Mouse (Mus musculus) erythroblast, embryonic 14.5 days (primary cell): ENCODE results near the gene Smad3. TPM values are rescaled to one million over a fixed set of nuclear protein-coding genes. Genes with fewer than 3 reads are reported as not detected.

Experiments used
- H3K27me3 ChIP-seq: 2 replicates; pipeline ENCODE4 v1.6.1; 2012; ENCODE audit warnings: inconsistent platforms; ENCODE audit not compliant: control insufficient read depth
- H3K36me3 ChIP-seq: 2 replicates; pipeline ENCODE4 v1.6.1; 2012; ENCODE audit warnings: mild to moderate bottlenecking, inconsistent platforms; ENCODE audit not compliant: control insufficient read depth
- H3K4me1 ChIP-seq: 2 replicates; pipeline ENCODE4 v1.6.1; 2012; ENCODE audit warnings: inconsistent platforms; ENCODE audit not compliant: control insufficient read depth
- H3K4me3 ChIP-seq: replicated peaks from 2 replicates; pipeline ENCODE3; 2012; ENCODE audit warnings: moderate library complexity, mild to moderate bottlenecking, inconsistent platforms
- H3K9me3 ChIP-seq: 2 replicates; pipeline ENCODE4 v1.6.1; 2012; ENCODE audit warnings: low read length, inconsistent platforms, mixed read lengths; ENCODE audit not compliant: control insufficient read depth
- GATA1 ChIP-seq: IDR thresholded peaks from 2 replicates; pipeline ENCODE4 v1.6.1; 2012; ENCODE audit warnings: low read length, inconsistent platforms, mixed read lengths
- TAL1 ChIP-seq: IDR thresholded peaks from 3 replicates; pipeline ENCODE4 v1.6.1; 2012; ENCODE audit warnings: low read length, inconsistent platforms, mixed read lengths
- polyA plus RNA-seq: library from polyadenylated mRNA; stranded (reverse); fragments of >175 nt; gene quantifications from 2 replicates; pipeline ENCODE4 v1.2.3, GENCODE M21; 2012

Smad3 gene
- polyA plus RNA-seq, 1 experiment, result 0.06 TPM

- no peak for TF ChIP-seq GATA1
- Histone ChIP-seq H3K27me3 (no peaks in the 10 kb centered on the region), H3K4me3 (no peak overlapping the region), H3K36me3 (peaks cover 78% of the 10 kb centered on the region), H3K9me3 (no peaks in the 10 kb centered on the region), H3K4me1 (no peaks in the 10 kb centered on the region)
These were observed 109.3 kb downstream of the Smad3 start for GRCm38 (mm10) chr9:63648520-63648918.

GRCm38 (mm10) chr9:63647581-63648519 is 109.9 kb downstream of the Smad3 start:
- H3K36me3 ChIP-seq, result peaks cover 79% of the 10 kb centered on the region
- no peak for TF ChIP-seq TAL1
- TF ChIP-seq GATA1, result no peak

DNA sequence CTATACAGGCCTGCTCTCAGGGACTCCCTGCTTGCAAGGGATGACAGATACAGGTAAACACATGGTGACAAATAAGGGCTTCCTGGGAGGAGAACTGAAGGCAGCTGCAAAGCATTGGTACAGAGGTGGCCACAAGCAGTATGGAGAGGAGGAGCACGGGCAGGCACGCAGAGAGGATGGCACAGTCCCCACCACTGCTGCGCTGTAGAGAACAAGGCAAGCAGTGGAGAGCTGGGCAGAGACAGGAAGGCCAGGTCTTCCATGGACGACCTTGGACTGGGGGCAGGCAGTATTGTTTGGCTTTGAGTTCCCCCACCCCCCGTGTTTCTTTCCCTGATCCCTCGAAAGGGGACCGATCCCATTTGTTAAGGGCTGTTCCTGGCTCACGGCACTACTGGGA is 112.7 kb downstream of the Smad3 start:
- H3K36me3 ChIP-seq, result peaks cover 79% of the 10 kb centered on the region
- H3K27me3 ChIP-seq, result no peaks in the 10 kb centered on the region
- H3K9me3 ChIP-seq, result no peaks in the 10 kb centered on the region
- no peaks in the 10 kb centered on the region for H3K4me1 ChIP-seq
- no peak for TF ChIP-seq TAL1
- no peak overlapping the region for H3K4me3 ChIP-seq

More at GRCm38 (mm10) chr9:63647581-63648519, 109.9 kb downstream of the Smad3 start:
- no peaks in the 10 kb centered on the region for H3K4me1 ChIP-seq
- H3K9me3 ChIP-seq, result no peaks in the 10 kb centered on the region
- no peaks in the 10 kb centered on the region for H3K27me3 ChIP-seq
- H3K4me3 ChIP-seq, result no peak overlapping the region

GRCm38 (mm10) chr9:63644011-63644410 is 113.8 kb downstream of the Smad3 start:
- H3K27me3 ChIP-seq, result no peaks in the 10 kb centered on the region
- H3K4me1 ChIP-seq, result no peaks in the 10 kb centered on the region
- H3K9me3 ChIP-seq, result no peaks in the 10 kb centered on the region
- no peak overlapping the region for H3K4me3 ChIP-seq
- no peak for TF ChIP-seq TAL1
- no peak for TF ChIP-seq GATA1
- peaks cover 81% of the 10 kb centered on the region for H3K36me3 ChIP-seq

DNA sequence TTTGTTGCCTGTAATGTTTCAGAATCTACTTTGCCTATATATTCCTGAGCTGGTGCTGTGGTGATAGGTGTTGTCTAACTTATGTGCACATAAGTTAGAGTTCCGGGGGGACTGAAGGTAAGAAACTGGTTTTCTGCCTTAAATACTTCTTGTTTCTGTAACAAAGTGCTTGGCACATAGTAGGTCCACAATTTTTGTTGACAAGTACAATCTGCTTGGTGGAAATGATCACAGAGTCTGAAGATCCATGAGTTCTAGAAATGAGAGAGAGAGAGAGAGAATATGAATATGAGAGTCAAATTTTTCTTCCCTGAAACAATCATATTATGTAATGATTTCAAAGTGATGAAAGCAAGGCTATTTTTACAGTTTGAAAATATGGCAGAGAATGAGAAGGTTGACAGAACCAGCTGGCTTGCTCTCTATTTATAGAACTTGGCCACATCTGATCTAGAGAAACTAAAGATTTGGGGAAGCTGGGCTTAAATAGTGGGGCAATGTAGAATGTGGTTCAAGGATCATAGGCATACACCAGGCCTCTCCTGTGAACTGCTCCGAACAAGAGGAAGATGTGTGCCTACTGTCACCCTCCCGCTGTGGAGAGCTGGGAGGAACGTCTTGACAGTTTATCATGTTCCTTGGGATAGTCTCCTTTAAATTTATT is 115.7 kb downstream of the Smad3 start:
- peaks cover 84% of the 10 kb centered on the region for H3K36me3 ChIP-seq
- H3K4me1 ChIP-seq, result no peaks in the 10 kb centered on the region
- H3K4me3 ChIP-seq, result no peak overlapping the region
- TF ChIP-seq GATA1 (no peak), TAL1 (no peak)
- H3K27me3 ChIP-seq, result no peaks in the 10 kb centered on the region
- H3K9me3 ChIP-seq, result no peaks in the 10 kb centered on the region

DNA sequence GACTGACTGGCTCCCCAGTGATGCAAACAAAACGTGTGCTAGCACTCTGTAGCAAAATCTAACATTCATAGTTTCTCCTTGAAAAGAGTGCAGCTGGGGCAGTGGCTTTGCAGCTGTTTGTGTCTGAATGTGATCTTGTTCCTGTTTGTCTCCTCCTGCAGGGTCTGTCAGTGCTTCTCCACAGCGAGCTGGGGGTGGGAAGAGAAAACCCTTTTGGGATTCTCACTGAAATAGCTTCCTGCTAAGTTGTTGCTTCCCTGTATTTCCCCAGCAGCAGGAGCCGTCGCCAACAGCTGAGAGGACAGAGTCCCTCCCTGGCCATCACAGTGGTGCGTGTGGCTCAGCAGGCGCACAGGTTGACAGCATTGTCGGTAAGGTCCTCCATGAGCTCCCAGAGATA is 121.7 kb downstream of the Smad3 start:
- Histone ChIP-seq H3K9me3 (no peaks in the 10 kb centered on the region), H3K4me3 (no peak overlapping the region), H3K36me3 (peaks cover 89% of the 10 kb centered on the region), H3K27me3 (no peaks in the 10 kb centered on the region), H3K4me1 (no peaks in the 10 kb centered on the region)
- TF ChIP-seq TAL1 (no peak), GATA1 (no peak)

DNA sequence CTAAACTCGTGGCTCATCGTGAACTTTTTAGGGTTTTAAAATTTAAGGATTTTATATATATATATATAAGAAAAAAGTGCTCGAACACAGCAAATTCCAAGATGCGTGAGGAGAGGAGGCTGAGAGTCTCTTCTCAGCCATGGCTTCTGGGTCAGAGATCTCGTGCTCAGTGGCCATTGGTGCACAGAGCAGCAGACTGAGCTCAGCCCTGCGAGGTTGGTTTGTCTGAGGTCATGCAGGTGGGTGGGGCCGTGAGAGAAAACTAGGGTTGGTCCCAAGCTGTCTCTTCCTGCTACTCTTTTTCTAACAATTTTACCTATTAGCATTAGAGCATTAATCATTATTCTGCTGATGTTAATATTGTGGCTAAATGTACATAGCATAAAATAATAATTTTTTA is 124.5 kb downstream of the Smad3 start:
- TF ChIP-seq TAL1 (no peak), GATA1 (no peak)
- Histone ChIP-seq H3K9me3 (no peaks in the 10 kb centered on the region), H3K27me3 (no peaks in the 10 kb centered on the region), H3K4me1 (no peaks in the 10 kb centered on the region), H3K4me3 (no peak overlapping the region), H3K36me3 (peaks cover 89% of the 10 kb centered on the region)

GRCm38 (mm10) chr9:63632924-63633323 is 124.9 kb downstream of the Smad3 start:
- no peaks in the 10 kb centered on the region for H3K4me1 ChIP-seq
- no peak overlapping the region for H3K4me3 ChIP-seq
- no peak for TF ChIP-seq GATA1
- TF ChIP-seq TAL1, result no peak
- no peaks in the 10 kb centered on the region for H3K9me3 ChIP-seq
- H3K36me3 ChIP-seq, result peaks cover 89% of the 10 kb centered on the region
- H3K27me3 ChIP-seq, result no peaks in the 10 kb centered on the region

DNA sequence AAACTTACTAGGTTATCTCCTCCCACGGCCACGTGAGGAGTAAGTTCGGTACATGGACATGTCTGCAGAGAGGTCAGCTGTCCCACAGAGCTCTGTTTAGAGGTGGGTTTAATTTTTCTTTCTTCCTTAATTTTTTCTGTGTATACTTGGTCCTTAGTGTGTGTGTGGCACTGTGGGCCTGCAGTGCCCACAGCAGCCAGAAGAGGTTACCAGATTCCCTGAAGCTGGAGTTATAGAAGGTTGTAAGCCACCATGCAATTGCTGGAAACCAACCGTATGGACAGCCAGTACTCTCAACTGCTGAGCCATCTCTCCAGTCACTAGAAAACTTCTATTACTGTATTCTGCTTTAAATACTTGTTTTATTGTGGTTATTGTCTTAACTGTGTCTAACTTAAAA is 125.7 kb downstream of the Smad3 start:
- H3K9me3 ChIP-seq, result no peaks in the 10 kb centered on the region
- H3K27me3 ChIP-seq, result no peaks in the 10 kb centered on the region
- H3K4me3 ChIP-seq, result no peak overlapping the region
- peaks cover 90% of the 10 kb centered on the region for H3K36me3 ChIP-seq
- no peaks in the 10 kb centered on the region for H3K4me1 ChIP-seq
- no peak for TF ChIP-seq TAL1
- TF ChIP-seq GATA1, result no peak
